Mouse (Mus musculus) small intestine, adult 2 months (tissue): ENCODE data around the gene Ptprs.

Experiments
- CTCF ChIP-seq: fragments of 200-500 bp; IDR thresholded peaks from 2 replicates; pipeline ENCODE4 v1.5.1; 2012; ENCODE audit warnings: low read depth, mild to moderate bottlenecking, control low read depth, inconsistent platforms, low read length, moderate library complexity, mixed read lengths; ENCODE audit not compliant: insufficient replicate concordance, insufficient read length; ENCODE audit errors: extremely low read depth
- POLR2A ChIP-seq: fragments of 200-500 bp; IDR thresholded peaks from 2 replicates; pipeline ENCODE4 v1.6.1; 2012; ENCODE audit warnings: low read depth, mild to moderate bottlenecking, control low read depth, inconsistent platforms, low read length, moderate library complexity

DNA sequence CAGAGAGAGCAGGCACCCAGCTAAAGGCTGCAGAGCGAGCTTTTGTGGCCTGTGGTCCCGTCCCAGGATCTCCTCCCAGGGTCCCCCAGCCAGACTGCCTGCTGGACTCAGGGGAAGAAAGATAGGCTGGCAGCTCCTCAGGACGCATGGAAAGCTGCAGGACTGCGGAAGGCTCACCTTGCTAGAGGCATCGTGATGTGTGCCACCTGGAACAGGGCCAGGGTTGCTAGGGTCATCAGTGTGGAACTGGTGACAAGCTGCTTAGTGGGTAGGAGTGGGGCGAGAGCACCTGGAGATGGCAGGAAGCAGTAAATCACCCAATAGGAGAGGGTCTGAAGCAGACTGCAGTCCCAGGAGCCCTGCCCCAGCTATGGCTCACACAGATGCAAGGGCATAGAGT, 88.7 kb downstream of the Ptprs start:
- TF ChIP-seq CTCF (no peak), POLR2A (no peak)
